Mouse (Mus musculus) C2C12 (cell line): ENCODE results near the gene Pde2a. TPM values are rescaled to one million over a fixed set of nuclear protein-coding genes. Genes with fewer than 3 reads are reported as not detected.

Experiments used
- H3K27me3 ChIP-seq: one replicate; pipeline ENCODE4 v1.6.1; 2011; ENCODE audit not compliant: control insufficient read depth, insufficient read depth, insufficient read length
- H3K36me3 ChIP-seq: one replicate; pipeline ENCODE4 v1.6.1; 2011; ENCODE audit not compliant: control insufficient read depth, insufficient read depth
- H3K4me3 ChIP-seq: one replicate; pipeline ENCODE4 v1.5.1; 2011; ENCODE audit warnings: mild to moderate bottlenecking, control low read depth; ENCODE audit not compliant: poor library complexity, insufficient read depth, severe bottlenecking
- H3K79me2 ChIP-seq: one replicate; pipeline ENCODE4 v1.6.1; 2011; ENCODE audit not compliant: control insufficient read depth, insufficient read depth
- H3K79me3 ChIP-seq: one replicate; pipeline ENCODE4 v1.6.1; 2011; ENCODE audit warnings: low read depth, control low read depth
- H3ac ChIP-seq: one replicate; pipeline ENCODE3; 2011; ENCODE audit warnings: low read depth; ENCODE audit not compliant: control insufficient read depth, insufficient read length
- CEBPB ChIP-seq: IDR thresholded peaks from one replicate; pipeline ENCODE4 v1.6.1; 2011; ENCODE audit warnings: low read depth, mild to moderate bottlenecking, control low read depth, moderate library complexity
- CTCF ChIP-seq: IDR thresholded peaks from one replicate; pipeline ENCODE4 v1.5.1; 2011; ENCODE audit not compliant: control insufficient read depth, insufficient read depth, insufficient read length
- FOSL1 ChIP-seq: IDR thresholded peaks from one replicate; pipeline ENCODE4 v1.8.0; 2011; ENCODE audit warnings: mild to moderate bottlenecking, low read length; ENCODE audit not compliant: poor library complexity, insufficient read depth, severe bottlenecking
- MAX ChIP-seq: IDR thresholded peaks from one replicate; pipeline ENCODE4 v1.6.1; 2011; ENCODE audit warnings: mild to moderate bottlenecking, control low read depth
- MYOD1 ChIP-seq: IDR thresholded peaks from one replicate; pipeline ENCODE4 v1.6.1; 2011; ENCODE audit warnings: low read depth; ENCODE audit not compliant: control insufficient read depth, insufficient read length
- MYOG ChIP-seq: IDR thresholded peaks from one replicate; pipeline ENCODE4 v1.6.1; 2011; ENCODE audit not compliant: control insufficient read depth, insufficient read length; ENCODE audit errors: extremely low read depth
- USF1 ChIP-seq: IDR thresholded peaks from one replicate; pipeline ENCODE4 v1.6.1; 2011; ENCODE audit warnings: low read depth, mild to moderate bottlenecking, control low read depth, moderate library complexity
- polyA plus RNA-seq: library from polyadenylated mRNA; unstranded; fragments of >200 nt; fragmentation: generic; extraction: Trizol; gene quantifications from one replicate; pipeline ENCODE4 v1.2.1, GENCODE M21; 2012; ENCODE audit warnings: missing spikeins

Gene Pde2a
- polyA plus RNA-seq, 1 experiment, result 2.9 TPM

DNA sequence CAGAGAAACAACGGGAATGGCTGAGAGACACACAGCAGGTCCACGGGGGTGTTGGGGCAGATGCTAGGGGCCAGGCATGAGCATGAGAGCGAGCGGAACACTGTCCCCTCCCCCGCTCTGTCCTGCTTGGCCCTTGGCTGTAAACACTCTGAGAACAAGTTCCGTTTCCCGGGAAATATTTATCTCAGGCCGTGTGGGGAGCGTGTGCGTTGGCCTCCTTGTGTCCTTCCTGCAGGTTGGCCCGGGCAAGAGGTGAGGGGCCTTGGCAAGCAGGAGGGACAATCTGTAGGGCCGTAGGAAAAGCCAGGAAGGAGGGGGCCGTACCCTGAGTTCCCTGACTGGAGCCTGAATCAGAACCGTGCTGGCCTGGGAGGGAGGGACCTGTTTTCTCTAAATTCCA is 43.9 kb downstream of the Pde2a start:
- Histone ChIP-seq H3K79me2 (no peaks in the 10 kb centered on the region), H3K79me3 (no peaks in the 10 kb centered on the region), H3ac (no peak overlapping the region), H3K4me3 (no peak overlapping the region), H3K36me3 (no peaks in the 10 kb centered on the region), H3K27me3 (no peaks in the 10 kb centered on the region)
- no peak for TF ChIP-seq MYOG
- TF ChIP-seq MYOD1, result no peak
- no peak for TF ChIP-seq MAX
- no peak for TF ChIP-seq USF1
- TF ChIP-seq FOSL1, result no peak
- no peak for TF ChIP-seq CTCF
- no peak for TF ChIP-seq CEBPB

GRCm38 (mm10) chr7:101465850-101466580 is 44.5 kb downstream of the Pde2a start:
- H3ac ChIP-seq, result no peak overlapping the region
- no peaks in the 10 kb centered on the region for H3K27me3 ChIP-seq
- H3K36me3 ChIP-seq, result no peaks in the 10 kb centered on the region
- no peaks in the 10 kb centered on the region for H3K79me3 ChIP-seq
- TF ChIP-seq CTCF (no peak), MYOD1 (no peak), MAX (no peak), CEBPB (no peak), FOSL1 (no peak), USF1 (no peak), MYOG (no peak)
- no peaks in the 10 kb centered on the region for H3K79me2 ChIP-seq
- no peak overlapping the region for H3K4me3 ChIP-seq

- H3ac ChIP-seq, result no peak overlapping the region
- no peaks in the 10 kb centered on the region for H3K36me3 ChIP-seq
- no peak overlapping the region for H3K4me3 ChIP-seq
- no peak for TF ChIP-seq USF1
- H3K79me2 ChIP-seq, result no peaks in the 10 kb centered on the region
- H3K27me3 ChIP-seq, result no peaks in the 10 kb centered on the region
- H3K79me3 ChIP-seq, result no peaks in the 10 kb centered on the region
Observed at GRCm38 (mm10) chr7:101466581-101467081, 45.1 kb downstream of the Pde2a start.

- Histone ChIP-seq H3K79me2 (no peaks in the 10 kb centered on the region), H3K4me3 (no peak overlapping the region), H3K27me3 (no peaks in the 10 kb centered on the region), H3ac (no peak overlapping the region), H3K36me3 (no peaks in the 10 kb centered on the region), H3K79me3 (no peaks in the 10 kb centered on the region)
- TF ChIP-seq CEBPB (no peak), USF1 (peak; percentile 73), FOSL1 (no peak)
Observed at GRCm38 (mm10) chr7:101471423-101471822, 49.9 kb downstream of the Pde2a start.

- H3K79me3 ChIP-seq, result no peaks in the 10 kb centered on the region
- no peak overlapping the region for H3K4me3 ChIP-seq
- H3K27me3 ChIP-seq, result no peaks in the 10 kb centered on the region
- no peak overlapping the region for H3ac ChIP-seq
- H3K36me3 ChIP-seq, result no peaks in the 10 kb centered on the region
- no peaks in the 10 kb centered on the region for H3K79me2 ChIP-seq
- no peak for TF ChIP-seq MAX
- TF ChIP-seq FOSL1, result no peak
- TF ChIP-seq MYOD1, result no peak
- no peak for TF ChIP-seq CTCF
- TF ChIP-seq MYOG, result no peak
- TF ChIP-seq USF1, result no peak
- no peak for TF ChIP-seq CEBPB
Observed at GRCm38 (mm10) chr7:101471968-101472480, 50.5 kb downstream of the Pde2a start.
